Mouse (Mus musculus): ENCODE results near the gene Ntng2.

DNA sequence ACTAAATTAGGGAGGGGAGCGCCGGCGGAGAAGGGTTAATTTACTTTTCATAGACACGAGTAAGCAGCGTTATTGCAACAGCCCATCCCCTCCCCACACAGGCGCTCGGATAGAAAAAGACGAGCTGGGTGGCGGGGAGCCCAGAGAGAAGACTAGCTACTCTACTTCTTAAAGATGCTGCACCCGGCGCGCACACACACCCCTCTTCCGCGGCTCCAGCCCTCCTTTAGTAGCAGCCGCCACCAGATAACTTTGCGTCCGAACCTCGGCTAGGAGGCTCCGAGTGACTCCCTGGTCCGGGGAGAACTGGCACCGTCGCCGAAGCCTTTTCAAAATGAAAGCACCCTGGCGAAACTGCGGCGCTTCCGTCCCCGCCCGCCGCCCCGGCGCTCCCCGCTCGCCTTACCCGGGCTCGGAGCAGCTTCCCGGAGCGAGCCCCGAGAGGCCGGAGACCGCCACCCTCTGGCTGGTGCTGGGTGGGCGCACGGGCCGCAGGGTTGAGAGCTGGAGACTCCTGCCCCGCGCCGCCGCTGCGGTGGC, 676 bp downstream of the Ntng2 start:
- TF ChIP-seq POLR2A (IDR thresholded peaks at IDR 0.05; ENCODE audit: insufficient read depth, low read depth, low read length) = 0 out of 2 replicates have a peak, but pooled peaks have one; percentile 21
- no peak for TF ChIP-seq CTCF (IDR thresholded peaks at IDR 0.05; ENCODE audit: insufficient read depth, low read depth, low read length)
